Mouse (Mus musculus) ES-E14 (cell line): ENCODE measurements around the gene Piezo1.

ENCODE experiments used
- CHD2 ChIP-seq: IDR thresholded peaks from 2 replicates; pipeline ENCODE4 v1.6.1; 2014; ENCODE audit warnings: mild to moderate bottlenecking, low read depth, low read length, inconsistent platforms
- HCFC1 ChIP-seq: IDR thresholded peaks from 2 replicates; pipeline ENCODE4 v1.6.1; 2012; ENCODE audit warnings: low read length, inconsistent platforms, borderline replicate concordance; ENCODE audit not compliant: insufficient read depth
- MAFK ChIP-seq: IDR thresholded peaks from 2 replicates; pipeline ENCODE4 v1.6.1; 2014; ENCODE audit warnings: mild to moderate bottlenecking, low read depth, low read length, inconsistent platforms; ENCODE audit not compliant: insufficient read depth
- ZNF384 ChIP-seq: IDR thresholded peaks from 2 replicates; pipeline ENCODE4 v1.6.1; 2012; ENCODE audit warnings: low read depth, low read length, inconsistent platforms

- no peak for TF ChIP-seq HCFC1
- TF ChIP-seq ZNF384: no peak
- TF ChIP-seq MAFK: no peak
- no peak for TF ChIP-seq CHD2
These were observed 44.9 kb upstream of the Piezo1 start for GRCm38 (mm10) chr8:122596031-122596430.
